Mouse (Mus musculus) testis, adult 2 months (tissue): Measurements from ENCODE around the gene Gatm.

ENCODE experiments used
- CTCF ChIP-seq: fragments of 200-500 bp; IDR thresholded peaks from 2 replicates; pipeline ENCODE4 v1.5.1; 2012; ENCODE audit warnings: low read depth, mild to moderate bottlenecking, inconsistent platforms, low read length, moderate library complexity; ENCODE audit not compliant: control insufficient read depth, insufficient read depth, insufficient replicate concordance
- POLR2A ChIP-seq: fragments of 200-500 bp; IDR thresholded peaks from 2 replicates; pipeline ENCODE4 v1.6.1; 2012; ENCODE audit warnings: low read depth, mild to moderate bottlenecking, inconsistent platforms, low read length, moderate library complexity; ENCODE audit not compliant: control insufficient read depth

- TF ChIP-seq CTCF = no peak
- no peak for TF ChIP-seq POLR2A
These were observed 15.6 kb downstream of the Gatm start for GRCm38 (mm10) chr2:122595461-122595860.
